Mouse (Mus musculus) kidney, postnatal 10 days (tissue): ENCODE measurements around the gene Larp4.

Experiments
- DNase-seq: peaks from one replicate; pipeline ENCODE4 v3.0.0; 2021; ENCODE audit warnings: mixed read lengths

Larp4 gene

DNA sequence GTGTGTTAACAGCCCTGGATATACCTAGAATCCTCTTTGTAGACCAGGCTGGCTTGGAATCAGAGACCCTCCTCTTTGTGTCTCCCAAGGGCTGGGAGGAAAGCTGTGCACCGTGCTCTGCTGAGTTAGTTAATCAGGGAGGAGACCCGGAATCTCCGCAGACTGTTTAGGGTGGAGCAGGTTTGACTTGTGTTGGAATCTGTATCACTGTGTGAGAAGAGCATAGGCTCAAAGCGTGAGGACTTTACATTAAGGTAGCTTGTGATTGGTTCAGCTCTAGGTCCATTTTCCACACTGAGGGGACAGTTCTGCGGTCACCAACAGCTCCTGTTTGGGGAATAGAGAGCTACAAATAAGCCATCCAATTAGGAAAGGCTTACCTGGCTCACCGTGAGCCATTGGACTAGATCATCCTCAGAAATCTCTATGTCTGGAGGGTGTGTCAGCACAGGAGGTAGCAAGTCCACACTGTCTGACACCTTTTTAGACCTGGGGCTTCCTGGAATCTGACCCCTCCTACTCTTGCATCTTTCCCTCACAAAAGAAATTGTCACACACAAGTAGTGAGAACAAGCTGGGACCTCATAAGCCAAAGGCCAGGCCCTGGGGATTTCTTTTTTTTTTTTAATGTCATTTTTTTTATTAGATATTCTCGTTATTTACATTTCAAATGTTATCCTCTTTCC is 89.9 kb downstream of the Larp4 start:
- no peak for DNase-seq

DNA sequence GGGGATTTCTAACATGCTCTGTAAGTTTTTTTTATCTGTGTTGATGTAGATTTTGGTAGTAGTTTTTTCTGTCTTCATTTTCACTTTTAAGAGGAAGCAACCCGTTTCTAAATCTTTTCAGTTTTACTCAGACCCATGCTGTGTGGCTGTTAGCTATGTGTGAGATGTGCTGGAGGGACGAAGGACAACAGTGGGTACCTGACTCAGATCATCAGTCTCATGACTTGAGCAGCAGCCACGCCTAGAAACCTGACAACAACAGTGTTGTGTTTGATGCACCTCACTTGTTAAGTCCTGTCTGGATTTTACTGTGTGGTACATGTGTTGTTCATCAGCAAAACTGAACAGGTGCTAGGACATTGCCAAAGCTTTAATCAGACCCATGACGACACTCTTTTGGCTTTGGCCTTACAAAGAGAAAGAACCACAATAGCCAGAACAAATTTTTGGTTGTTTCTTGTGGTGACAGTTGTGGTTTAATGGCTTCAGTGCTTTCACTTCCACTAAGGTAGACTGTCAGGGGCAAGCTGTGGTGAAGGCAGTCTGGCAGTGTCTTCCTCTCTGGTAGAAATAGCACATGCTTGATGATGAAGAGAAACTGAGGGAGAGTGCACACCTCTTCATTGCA is 90.8 kb downstream of the Larp4 start:
- DNase-seq: no peak

DNA sequence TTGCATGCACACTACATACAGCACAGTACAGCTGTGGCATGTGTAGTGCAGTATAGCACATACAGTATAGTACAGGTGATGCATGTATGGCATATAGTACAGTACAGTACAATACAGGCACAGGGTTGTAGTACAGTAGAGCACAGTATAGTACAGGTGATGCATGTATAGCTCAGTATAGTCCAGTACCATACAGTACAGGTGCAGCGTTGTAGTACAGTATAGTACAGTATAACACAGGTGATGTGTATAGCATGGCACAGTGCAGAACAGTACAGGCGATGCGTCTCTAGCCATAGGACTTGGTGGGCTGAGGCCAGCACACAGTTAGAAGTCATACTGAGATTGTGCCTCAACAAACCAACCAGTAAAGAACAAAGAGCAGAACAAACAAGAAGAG is 91.5 kb downstream of the Larp4 start:
- no peak for DNase-seq

DNA sequence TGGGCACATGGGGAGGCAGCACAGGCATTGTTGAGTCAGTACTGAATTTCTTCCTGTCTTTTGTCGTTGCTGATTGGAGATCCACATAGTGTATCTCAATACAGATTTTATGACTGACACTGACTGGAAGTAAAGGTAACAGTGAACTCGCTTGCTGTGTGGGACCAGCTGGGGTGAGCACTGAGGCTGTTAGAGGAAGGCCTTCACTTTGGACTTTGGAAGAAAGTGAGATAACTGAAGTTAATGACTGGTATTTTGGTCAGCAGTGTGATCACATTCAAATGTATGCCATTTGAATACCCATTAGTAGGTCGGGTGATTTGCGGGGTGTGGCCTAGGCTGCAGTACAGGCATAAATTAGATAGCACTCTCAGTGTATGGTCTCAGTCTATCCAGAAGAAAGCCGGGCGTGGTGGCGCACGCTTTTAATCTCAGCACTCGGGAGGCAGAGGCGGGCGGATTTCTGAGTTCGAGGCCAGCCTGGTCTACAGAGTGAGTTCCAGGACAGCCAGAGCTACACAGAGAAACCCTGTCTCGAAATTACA is 93.4 kb downstream of the Larp4 start:
- DNase-seq: no peak
